ENCODE assay signal across 12 mouse cellular contexts in the genomic region with DNA sequence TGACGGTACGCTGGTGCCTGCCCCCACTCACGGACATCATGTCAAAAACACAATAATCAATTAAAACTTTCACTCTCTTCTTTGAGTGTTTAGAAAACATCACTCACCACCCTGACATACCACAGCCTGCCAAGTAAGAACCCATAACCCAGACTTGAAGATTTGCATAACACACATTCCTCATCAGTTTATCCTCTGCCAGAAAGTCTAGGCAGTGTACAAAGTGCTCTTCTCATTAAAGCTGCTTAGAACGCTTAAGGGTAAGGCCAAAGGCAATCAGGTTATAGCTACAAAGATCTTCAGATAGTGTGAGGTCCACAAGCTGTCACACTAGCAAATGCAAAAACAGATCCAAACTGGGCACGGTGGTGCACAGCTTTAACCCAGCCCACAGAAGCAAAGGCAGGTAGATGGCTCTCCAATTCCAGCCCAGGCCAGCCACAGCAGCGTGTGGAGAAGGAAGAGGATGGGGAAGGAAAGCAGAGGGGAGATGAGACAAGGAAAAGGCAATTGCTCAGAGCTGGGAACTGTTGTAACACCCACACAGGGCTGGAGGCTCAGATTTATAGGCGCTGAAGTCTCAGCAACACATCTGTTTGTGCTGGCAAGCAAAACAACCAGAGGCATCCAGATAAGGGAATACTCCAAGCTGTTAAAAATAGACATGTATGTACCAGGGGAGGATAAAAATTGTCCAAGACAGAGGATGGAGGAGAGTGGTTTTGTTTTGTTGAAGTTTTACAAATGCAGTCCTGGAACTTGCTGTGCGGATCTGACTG. TPM values are rescaled to one million over a fixed set of nuclear protein-coding genes. Genes with fewer than 3 reads are reported as not detected.
DNase-seq lines count a peak whose midpoint lies in the region; ATAC-seq and TF ChIP-seq lines count a peak whose summit lies in the region.
"Had no signal": no experiment of that assay in that cellular context is flagged by ENCODE, and none has a peak within 500 bp of the region (broad histone marks: within the 10 kb centered on the region; RNA-seq: fewer than 3 reads in every experiment).

No protein-coding gene starts in this region.

- H3K36me3 ChIP-seq in embryonic facial prominence, embryonic 13.5 days = no peaks in the 10 kb centered on the region
- no peaks in the 10 kb centered on the region for H3K36me3 ChIP-seq in embryonic facial prominence, embryonic 10.5 days (replicated peaks)
- no peaks in the 10 kb centered on the region for H3K36me3 ChIP-seq in heart, embryonic 12.5 days
- no peaks in the 10 kb centered on the region for H3K36me3 ChIP-seq in limb, embryonic 15.5 days

- H3K4me1 ChIP-seq in embryonic facial prominence, embryonic 13.5 days = peaks cover 10% of the 10 kb centered on the region
- H3K4me1 ChIP-seq in embryonic facial prominence, embryonic 10.5 days = peaks cover 3% of the 10 kb centered on the region; the same call in 1 of the 2 replicates
- H3K4me1 ChIP-seq in heart, embryonic 12.5 days (replicated peaks) = peaks cover 33% of the 10 kb centered on the region
- H3K4me1 ChIP-seq in limb, embryonic 15.5 days = peaks cover 35% of the 10 kb centered on the region

- no peaks in the 10 kb centered on the region for H3K27me3 ChIP-seq in embryonic facial prominence, embryonic 13.5 days
- no peaks in the 10 kb centered on the region for H3K27me3 ChIP-seq in embryonic facial prominence, embryonic 10.5 days (replicated peaks; ENCODE audit: low read depth, poor library complexity, severe bottlenecking)
- H3K27me3 ChIP-seq in heart, embryonic 12.5 days (replicated peaks) = no peaks in the 10 kb centered on the region
- no peaks in the 10 kb centered on the region for H3K27me3 ChIP-seq in limb, embryonic 15.5 days

- WGBS in embryonic facial prominence, embryonic 13.5 days = 67% methylated on average over 8 of the region's 8 CpGs
- WGBS in embryonic facial prominence, embryonic 10.5 days = 83% methylated on average over 8 of the region's 8 CpGs
- 44% methylated on average over 8 of the region's 8 CpGs for WGBS in heart, embryonic 12.5 days
- 49% methylated on average over 8 of the region's 8 CpGs for WGBS in limb, embryonic 15.5 days

- no peak for ATAC-seq in embryonic facial prominence, embryonic 13.5 days (ENCODE audit: insufficient number of reproducible peaks, insufficient read depth, low FRiP score, low TSS enrichment, low read depth)
- ATAC-seq in heart, embryonic 12.5 days (ENCODE audit: insufficient number of reproducible peaks, low FRiP score) = 0 out of 2 replicates have a peak, but pooled peaks have one; percentile 6
- 0 out of 2 replicates have a peak, but pooled peaks have one; percentile 40 for ATAC-seq in limb, embryonic 15.5 days (ENCODE audit: insufficient number of reproducible peaks, low FRiP score, low TSS enrichment, low read depth)

- no peak for DNase-seq in embryonic facial prominence, embryonic 10.5 days (ENCODE audit: low spot score)
- peak; percentile 39 to 60 for DNase-seq in left cerebral cortex, postnatal 25 days (ENCODE audit: low spot score in 2 of 2)
- DNase-seq in left cerebral cortex, adult 2 months (ENCODE audit: extremely low spot score in 1 of 2, low spot score in 2 of 2) = no peak
- DNase-seq in adrenal gland, postnatal 25 days = no peak
- DNase-seq in c-Kit-positive CD71-positive TER-119-positive erythroid progenitor cells, embryonic 14.5 days (ENCODE audit: low spot score) = no peak
- DNase-seq: cerebellum, adult 11-12 months had no signal

- intact Hi-C loops in left cerebral cortex, postnatal 25 days (cut with DNase I) = no loop called here
- intact Hi-C loops in left cerebral cortex, adult 2 months (cut with DNase I) = no loop called here

- no peak overlapping the region for H3K4me3 ChIP-seq in embryonic facial prominence, embryonic 13.5 days
- H3K4me3 ChIP-seq in embryonic facial prominence, embryonic 10.5 days = no peak overlapping the region
- no peak overlapping the region for H3K4me3 ChIP-seq in left cerebral cortex, adult 2 months
- H3K4me3 ChIP-seq in heart, embryonic 12.5 days = no peak overlapping the region
- no peak overlapping the region for H3K4me3 ChIP-seq in limb, embryonic 15.5 days
- H3K4me3 ChIP-seq: erythroblast, embryonic 14.5 days had no signal

- no peaks in the 10 kb centered on the region for H3K9me3 ChIP-seq in embryonic facial prominence, embryonic 13.5 days
- no peaks in the 10 kb centered on the region for H3K9me3 ChIP-seq in embryonic facial prominence, embryonic 10.5 days
- H3K9me3 ChIP-seq in heart, embryonic 12.5 days (replicated peaks) = no peaks in the 10 kb centered on the region
- H3K9me3 ChIP-seq in limb, embryonic 15.5 days = no peaks in the 10 kb centered on the region

- H3K27ac ChIP-seq in embryonic facial prominence, embryonic 13.5 days = no peak overlapping the region
- no peak overlapping the region for H3K27ac ChIP-seq in embryonic facial prominence, embryonic 10.5 days (replicated peaks)
- no peak overlapping the region for H3K27ac ChIP-seq in left cerebral cortex, adult 2 months
- peak overlapping the region; percentile 80 for H3K27ac ChIP-seq in heart, embryonic 12.5 days (ENCODE audit: poor library complexity, severe bottlenecking)
- peak overlapping the region; percentile 68 for H3K27ac ChIP-seq in limb, embryonic 15.5 days
- H3K27ac ChIP-seq: hindbrain, embryonic 14.5 days had no signal

- TF ChIP-seq CTCF in left cerebral cortex, adult 2 months (IDR thresholded peaks at IDR 0.05) = no peak

- no peak overlapping the region for H3K4me2 ChIP-seq in embryonic facial prominence, embryonic 13.5 days
- H3K4me2 ChIP-seq in heart, embryonic 12.5 days = peak overlapping the region; percentile 31
- H3K4me2 ChIP-seq in limb, embryonic 15.5 days = no peak overlapping the region
- H3K4me2 ChIP-seq: hindbrain, embryonic 14.5 days had no signal

- peak overlapping the region; percentile 41; the same call in 1 of the 2 replicates for H3K9ac ChIP-seq in embryonic facial prominence, embryonic 13.5 days
- H3K9ac ChIP-seq in heart, embryonic 12.5 days = no peak overlapping the region
- no peak overlapping the region for H3K9ac ChIP-seq in limb, embryonic 15.5 days
- H3K9ac ChIP-seq: hindbrain, embryonic 14.5 days had no signal

RNA-seq across cellular contexts. Expression of a gene that starts 9.8 kb away (rescaled TPM):
- polyA plus RNA-seq in embryonic facial prominence, embryonic 13.5 days (2015; fragmentation: Nextera tagmentation; extraction: Ambion mirVana) = 118 and 127 TPM in 2 replicates
- polyA plus RNA-seq in embryonic facial prominence, embryonic 10.5 days (2016; fragmentation: Nextera tagmentation; extraction: Ambion mirVana) = 75.5 and 79.3 TPM in 2 replicates
- total RNA-seq in left cerebral cortex, postnatal 25 days (2021) = 10 to 100 TPM; 21.1 to 24.4 TPM
- total RNA-seq in left cerebral cortex, adult 2 months (2021) = 10 to 100 TPM; 26.4 to 27.8 TPM
- 87.7 and 90.4 TPM in 2 replicates for polyA plus RNA-seq in heart, embryonic 12.5 days (2016; fragmentation: Nextera tagmentation; extraction: Ambion mirVana)
- 187 and 194 TPM in 2 replicates for polyA plus RNA-seq in limb, embryonic 15.5 days (2015; fragmentation: Nextera tagmentation; extraction: Ambion mirVana)
- 23.0 and 36.9 TPM in 2 replicates for total RNA-seq in adrenal gland, postnatal 25 days (2021)

RNA-seq across cellular contexts. Expression of a gene that starts 17.2 kb away (rescaled TPM):
- 10.1 and 10.5 TPM in 2 replicates for polyA plus RNA-seq in embryonic facial prominence, embryonic 13.5 days (2015; fragmentation: Nextera tagmentation; extraction: Ambion mirVana)
- 29.7 and 30.5 TPM in 2 replicates for polyA plus RNA-seq in embryonic facial prominence, embryonic 10.5 days (2016; fragmentation: Nextera tagmentation; extraction: Ambion mirVana)
- total RNA-seq in left cerebral cortex, postnatal 25 days (2021) = 10 to 100 TPM; 13.6 to 14.2 TPM
- total RNA-seq in left cerebral cortex, adult 2 months (2021) = 10 to 100 TPM; 15.1 to 18.2 TPM
- polyA plus RNA-seq in heart, embryonic 12.5 days (2016; fragmentation: Nextera tagmentation; extraction: Ambion mirVana) = 13.2 and 13.9 TPM in 2 replicates
- polyA plus RNA-seq in limb, embryonic 15.5 days (2015; fragmentation: Nextera tagmentation; extraction: Ambion mirVana) = 15.5 and 16.9 TPM in 2 replicates
- total RNA-seq in adrenal gland, postnatal 25 days (2021) = 5.5 and 6.7 TPM in 2 replicates

RNA-seq across cellular contexts. Expression of a gene that starts 23.6 kb away (rescaled TPM):
- polyA plus RNA-seq in embryonic facial prominence, embryonic 13.5 days (2015; fragmentation: Nextera tagmentation; extraction: Ambion mirVana) = 2.2 and 4.4 TPM in 2 replicates
- 4.4 and 4.6 TPM in 2 replicates for polyA plus RNA-seq in embryonic facial prominence, embryonic 10.5 days (2016; fragmentation: Nextera tagmentation; extraction: Ambion mirVana)
- not detected for total RNA-seq in left cerebral cortex, postnatal 25 days (2021)
- under 1 TPM in 1 of 2 experiments, not detected in 1; 0.32 TPM for total RNA-seq in left cerebral cortex, adult 2 months (2021)
- 9.2 and 11.7 TPM in 2 replicates for polyA plus RNA-seq in heart, embryonic 12.5 days (2016; fragmentation: Nextera tagmentation; extraction: Ambion mirVana)
- polyA plus RNA-seq in limb, embryonic 15.5 days (2015; fragmentation: Nextera tagmentation; extraction: Ambion mirVana) = 13.0 and 14.2 TPM in 2 replicates
- total RNA-seq in adrenal gland, postnatal 25 days (2021) = 0.86 and 2.0 TPM in 2 replicates
- total RNA-seq: left cerebral cortex, postnatal 36 days had no signal
- polyA plus RNA-seq: erythroblast, embryonic 14.5 days had no signal

RNA-seq across cellular contexts. Expression of a gene that starts 31.9 kb away (rescaled TPM):
- polyA plus RNA-seq in embryonic facial prominence, embryonic 13.5 days (2015; fragmentation: Nextera tagmentation; extraction: Ambion mirVana) = 28.4 and 29.9 TPM in 2 replicates
- polyA plus RNA-seq in embryonic facial prominence, embryonic 10.5 days (2016; fragmentation: Nextera tagmentation; extraction: Ambion mirVana) = 24.8 and 28.9 TPM in 2 replicates
- total RNA-seq in left cerebral cortex, postnatal 25 days (2021) = 100 to 1,000 TPM; 110 to 115 TPM
- total RNA-seq in left cerebral cortex, adult 2 months (2021) = 100 to 1,000 TPM; 114 to 128 TPM
- 2.2 TPM in 2 replicates for polyA plus RNA-seq in heart, embryonic 12.5 days (2016; fragmentation: Nextera tagmentation; extraction: Ambion mirVana)
- polyA plus RNA-seq in limb, embryonic 15.5 days (2015; fragmentation: Nextera tagmentation; extraction: Ambion mirVana) = 13.1 and 15.9 TPM in 2 replicates
- 0.95 and 1.6 TPM in 2 replicates for total RNA-seq in adrenal gland, postnatal 25 days (2021)

RNA-seq across cellular contexts. Expression of a gene that starts 33.7 kb away (rescaled TPM):
- polyA plus RNA-seq in embryonic facial prominence, embryonic 13.5 days (2015; fragmentation: Nextera tagmentation; extraction: Ambion mirVana) = 110 and 111 TPM in 2 replicates
- polyA plus RNA-seq in embryonic facial prominence, embryonic 10.5 days (2016; fragmentation: Nextera tagmentation; extraction: Ambion mirVana) = 100 and 102 TPM in 2 replicates
- total RNA-seq in left cerebral cortex, postnatal 25 days (2021) = 10 to 100 TPM; 48.5 to 52.0 TPM
- 10 to 100 TPM; 44.3 to 47.2 TPM for total RNA-seq in left cerebral cortex, adult 2 months (2021)
- 99.4 and 104 TPM in 2 replicates for polyA plus RNA-seq in heart, embryonic 12.5 days (2016; fragmentation: Nextera tagmentation; extraction: Ambion mirVana)
- 137 and 141 TPM in 2 replicates for polyA plus RNA-seq in limb, embryonic 15.5 days (2015; fragmentation: Nextera tagmentation; extraction: Ambion mirVana)
- 43.6 and 49.3 TPM in 2 replicates for total RNA-seq in adrenal gland, postnatal 25 days (2021)

Comparison
In these comparisons a context has a peak if more than half of its experiments do, and no peak if none do; other contexts are left out.
1. DNase-seq: peak in left cerebral cortex, postnatal 25 days (2 of 2); none in embryonic facial prominence, embryonic 10.5 days (single experiment), left cerebral cortex, adult 2 months (0 of 2), adrenal gland, postnatal 25 days (single experiment) and c-Kit-positive CD71-positive TER-119-positive erythroid progenitor cells, embryonic 14.5 days (single experiment).
2. H3K27ac ChIP-seq: peak in heart, embryonic 12.5 days (single experiment) and limb, embryonic 15.5 days (single experiment); none in embryonic facial prominence, embryonic 13.5 days (single experiment), embryonic facial prominence, embryonic 10.5 days (single experiment) and left cerebral cortex, adult 2 months (single experiment).